Mouse (Mus musculus): ENCODE data around the gene Lamtor3. TPM values are rescaled to one million over a fixed set of nuclear protein-coding genes. Genes with fewer than 3 reads are reported as not detected.
A peak's percentile ranks its signal among the peaks of the same experiment; 100 is the strongest.

Gene Lamtor3
- polyA plus RNA-seq (2016; fragmentation: Nextera tagmentation; extraction: Ambion mirVana): 86.7 and 88.8 TPM in 2 replicates

- Histone ChIP-seq H3K27me3 (replicated peaks; ENCODE audit: low read depth, poor library complexity, severe bottlenecking) (no peaks in the 10 kb centered on the region), H3K4me1 (peaks cover 18% of the 10 kb centered on the region), H3K4me3 (peak within 1 kb of the TSS; percentile 86), H3K9me3 (no peaks in the 10 kb centered on the region), H3K36me3 (replicated peaks) (peaks cover 16% of the 10 kb centered on the region), H3K27ac (replicated peaks) (peak within 1 kb of the TSS; percentile 85)
- under 1% methylated on average over 47 of the region's 47 CpGs for WGBS
- DNase-seq (ENCODE audit: low spot score): peak; percentile 91
These were observed at the start of gene Lamtor3 for GRCm38 (mm10) chr3:137918172-137918931. TSS of gene Lamtor3 (plus strand) at chr3:137918506.

GRCm38 (mm10) chr3:137869395-137869794 is 48.9 kb upstream of the Lamtor3 start:
- H3K4me3 ChIP-seq: no peak overlapping the region
- no peaks in the 10 kb centered on the region for H3K9me3 ChIP-seq
- H3K36me3 ChIP-seq (replicated peaks): peaks cover 19% of the 10 kb centered on the region
- H3K27ac ChIP-seq (replicated peaks): no peak overlapping the region
- H3K27me3 ChIP-seq (replicated peaks; ENCODE audit: low read depth, poor library complexity, severe bottlenecking): no peaks in the 10 kb centered on the region
- WGBS: 95% methylated on average over 9 of the region's 9 CpGs
- peaks cover 17% of the 10 kb centered on the region for H3K4me1 ChIP-seq
- no peak for DNase-seq (ENCODE audit: low spot score)

GRCm38 (mm10) chr3:137879313-137879712 is 39.0 kb upstream of the Lamtor3 start:
- Histone ChIP-seq H3K27me3 (replicated peaks; ENCODE audit: low read depth, poor library complexity, severe bottlenecking) (no peaks in the 10 kb centered on the region), H3K4me1 (no peaks in the 10 kb centered on the region), H3K4me3 (no peak overlapping the region), H3K36me3 (replicated peaks) (peaks cover 6% of the 10 kb centered on the region), H3K27ac (replicated peaks) (no peak overlapping the region), H3K9me3 (0 out of 2 replicates have a peak, but pooled peaks cover 5% of the 10 kb centered on the region)
- DNase-seq (ENCODE audit: low spot score): no peak
- 87% methylated on average over 3 of the region's 3 CpGs for WGBS

- peaks cover 6% of the 10 kb centered on the region for H3K36me3 ChIP-seq (replicated peaks)
- no peak overlapping the region for H3K27ac ChIP-seq (replicated peaks)
- H3K27me3 ChIP-seq (replicated peaks; ENCODE audit: low read depth, poor library complexity, severe bottlenecking): no peaks in the 10 kb centered on the region
- H3K9me3 ChIP-seq: 0 out of 2 replicates have a peak, but pooled peaks cover 5% of the 10 kb centered on the region
- H3K4me3 ChIP-seq: no peak overlapping the region
- H3K4me1 ChIP-seq: no peaks in the 10 kb centered on the region
- 85% methylated on average over 4 of the region's 4 CpGs for WGBS
- no peak for DNase-seq (ENCODE audit: low spot score)
These were observed 38.1 kb upstream of the Lamtor3 start for GRCm38 (mm10) chr3:137880109-137880748.

- no peak overlapping the region for H3K27ac ChIP-seq (replicated peaks)
- H3K36me3 ChIP-seq (replicated peaks): peaks cover 6% of the 10 kb centered on the region
- H3K27me3 ChIP-seq (replicated peaks; ENCODE audit: low read depth, poor library complexity, severe bottlenecking): no peaks in the 10 kb centered on the region
- 0 out of 2 replicates have a peak, but pooled peaks cover 5% of the 10 kb centered on the region for H3K9me3 ChIP-seq
- no peaks in the 10 kb centered on the region for H3K4me1 ChIP-seq
- no peak overlapping the region for H3K4me3 ChIP-seq
- DNase-seq (ENCODE audit: low spot score): no peak
- 94% methylated on average over 5 of the region's 5 CpGs for WGBS
These were observed 37.2 kb upstream of the Lamtor3 start for GRCm38 (mm10) chr3:137881093-137881492.

- Histone ChIP-seq H3K27ac (replicated peaks) (no peak overlapping the region), H3K4me1 (no peaks in the 10 kb centered on the region), H3K9me3 (no peaks in the 10 kb centered on the region), H3K27me3 (replicated peaks; ENCODE audit: low read depth, poor library complexity, severe bottlenecking) (no peaks in the 10 kb centered on the region), H3K4me3 (no peak overlapping the region), H3K36me3 (replicated peaks) (peaks cover 20% of the 10 kb centered on the region)
- 80% methylated on average over 7 of the region's 7 CpGs for WGBS
- DNase-seq (ENCODE audit: low spot score): no peak
These were observed 30.3 kb upstream of the Lamtor3 start for GRCm38 (mm10) chr3:137887961-137888360.

- H3K4me3 ChIP-seq: no peak overlapping the region
- 90% methylated on average over 3 of the region's 3 CpGs for WGBS
- DNase-seq (ENCODE audit: low spot score): no peak
- no peaks in the 10 kb centered on the region for H3K27me3 ChIP-seq (replicated peaks; ENCODE audit: low read depth, poor library complexity, severe bottlenecking)
- no peak overlapping the region for H3K27ac ChIP-seq (replicated peaks)
- H3K36me3 ChIP-seq (replicated peaks): peaks cover 40% of the 10 kb centered on the region
- no peaks in the 10 kb centered on the region for H3K9me3 ChIP-seq
- no peaks in the 10 kb centered on the region for H3K4me1 ChIP-seq
These were observed 27.2 kb upstream of the Lamtor3 start for GRCm38 (mm10) chr3:137891089-137891488.

- Histone ChIP-seq H3K4me1 (no peaks in the 10 kb centered on the region), H3K36me3 (replicated peaks) (peaks cover 40% of the 10 kb centered on the region), H3K27ac (replicated peaks) (no peak overlapping the region), H3K9me3 (no peaks in the 10 kb centered on the region), H3K4me3 (no peak overlapping the region), H3K27me3 (replicated peaks; ENCODE audit: low read depth, poor library complexity, severe bottlenecking) (no peaks in the 10 kb centered on the region)
- DNase-seq (ENCODE audit: low spot score): no peak
- WGBS: 93% methylated on average over 4 of the region's 4 CpGs
These were observed 26.2 kb upstream of the Lamtor3 start for GRCm38 (mm10) chr3:137892118-137892517.

GRCm38 (mm10) chr3:137893789-137894188 is 24.5 kb upstream of the Lamtor3 start:
- Histone ChIP-seq H3K27ac (replicated peaks) (no peak overlapping the region), H3K27me3 (replicated peaks; ENCODE audit: low read depth, poor library complexity, severe bottlenecking) (no peaks in the 10 kb centered on the region), H3K9me3 (no peaks in the 10 kb centered on the region), H3K36me3 (replicated peaks) (peaks cover 45% of the 10 kb centered on the region), H3K4me1 (no peaks in the 10 kb centered on the region), H3K4me3 (no peak overlapping the region)
- 86% methylated on average over 4 of the region's 4 CpGs for WGBS
- no peak for DNase-seq (ENCODE audit: low spot score)

- DNase-seq (ENCODE audit: low spot score): peak; percentile 20
- H3K4me1 ChIP-seq: no peaks in the 10 kb centered on the region
- H3K27me3 ChIP-seq (replicated peaks; ENCODE audit: low read depth, poor library complexity, severe bottlenecking): no peaks in the 10 kb centered on the region
- no peak overlapping the region for H3K4me3 ChIP-seq
- peaks cover 35% of the 10 kb centered on the region for H3K36me3 ChIP-seq (replicated peaks)
- 90% methylated on average over 3 of the region's 3 CpGs for WGBS
- H3K9me3 ChIP-seq: no peaks in the 10 kb centered on the region
- no peak overlapping the region for H3K27ac ChIP-seq (replicated peaks)
These were observed 23.1 kb upstream of the Lamtor3 start for GRCm38 (mm10) chr3:137895196-137895595.

GRCm38 (mm10) chr3:137896386-137896785 is 21.9 kb upstream of the Lamtor3 start:
- 91% methylated on average over 4 of the region's 4 CpGs for WGBS
- Histone ChIP-seq H3K36me3 (replicated peaks) (peaks cover 35% of the 10 kb centered on the region), H3K27me3 (replicated peaks; ENCODE audit: low read depth, poor library complexity, severe bottlenecking) (no peaks in the 10 kb centered on the region), H3K4me1 (no peaks in the 10 kb centered on the region), H3K27ac (replicated peaks) (no peak overlapping the region), H3K4me3 (no peak overlapping the region), H3K9me3 (no peaks in the 10 kb centered on the region)
- no peak for DNase-seq (ENCODE audit: low spot score)

GRCm38 (mm10) chr3:137896867-137897266 is 21.4 kb upstream of the Lamtor3 start:
- Histone ChIP-seq H3K27ac (replicated peaks) (no peak overlapping the region), H3K9me3 (no peaks in the 10 kb centered on the region)

GRCm38 (mm10) chr3:137897685-137898084 is 20.6 kb upstream of the Lamtor3 start:
- Histone ChIP-seq H3K36me3 (replicated peaks) (peaks cover 37% of the 10 kb centered on the region), H3K4me3 (no peak overlapping the region), H3K27me3 (replicated peaks; ENCODE audit: low read depth, poor library complexity, severe bottlenecking) (no peaks in the 10 kb centered on the region), H3K4me1 (no peaks in the 10 kb centered on the region), H3K27ac (replicated peaks) (no peak overlapping the region), H3K9me3 (no peaks in the 10 kb centered on the region)
- no peak for DNase-seq (ENCODE audit: low spot score)
- 92% methylated on average over 5 of the region's 5 CpGs for WGBS

More at GRCm38 (mm10) chr3:137896867-137897266, 21.4 kb upstream of the Lamtor3 start:
- Histone ChIP-seq H3K27me3 (replicated peaks; ENCODE audit: low read depth, poor library complexity, severe bottlenecking) (no peaks in the 10 kb centered on the region), H3K36me3 (replicated peaks) (peaks cover 35% of the 10 kb centered on the region), H3K4me1 (no peaks in the 10 kb centered on the region), H3K4me3 (no peak overlapping the region)
- WGBS: 94% methylated on average over 3 of the region's 3 CpGs
- DNase-seq (ENCODE audit: low spot score): no peak
